Mouse (Mus musculus) layer of hippocampus, postnatal 14 days (tissue): ENCODE measurements around the gene Tnik. TPM values are rescaled to one million over a fixed set of nuclear protein-coding genes. Genes with fewer than 3 reads are reported as not detected.

ENCODE experiments used
- DNase-seq, 2 experiments: peaks; one replicate each; pipeline ENCODE4 v3.0.0; 2021 to 2022; ENCODE audit warnings: low spot score in 2 of 2, mixed read lengths in 1 of 2
- microRNA-seq, 2 experiments: library from miRNA; unstranded; fragments of <30 nt; microRNA quantifications; one replicate each; pipeline ENCODE4 v1.2.0; 2021
- total RNA-seq, 2 experiments: library from RNA; stranded (reverse); gene quantifications; 2 replicates each; pipeline ENCODE4 v1.2.3; 2021

Tnik gene
- total RNA-seq, 2 experiments from 2014 or later, result 194 to 236 TPM

DNA sequence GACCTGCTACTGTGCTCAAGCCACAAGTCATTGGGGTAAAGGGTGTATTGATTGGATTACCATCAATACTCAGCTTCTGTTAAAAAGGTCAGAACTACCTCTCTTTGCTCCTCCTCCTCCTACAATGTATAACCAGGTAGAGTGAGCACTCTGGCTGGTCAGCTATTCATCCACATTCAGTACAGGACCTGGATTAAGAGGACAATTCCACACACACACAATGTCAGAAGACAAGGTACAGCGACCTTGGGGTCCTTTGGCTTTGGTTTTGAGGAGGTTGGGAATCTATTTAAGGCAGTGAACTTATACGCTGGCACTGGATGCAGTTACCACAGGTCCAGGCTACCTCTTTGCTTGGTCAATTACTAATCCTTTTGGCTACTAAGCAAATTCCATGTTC is 434.8 kb downstream of the Tnik start, which contains the start of gene Slc2a2:
Gene Slc2a2, plus strand, starts transcription at position 107 of the 400 bp plus-strand sequence.
- DNase-seq, result no peak

DNA sequence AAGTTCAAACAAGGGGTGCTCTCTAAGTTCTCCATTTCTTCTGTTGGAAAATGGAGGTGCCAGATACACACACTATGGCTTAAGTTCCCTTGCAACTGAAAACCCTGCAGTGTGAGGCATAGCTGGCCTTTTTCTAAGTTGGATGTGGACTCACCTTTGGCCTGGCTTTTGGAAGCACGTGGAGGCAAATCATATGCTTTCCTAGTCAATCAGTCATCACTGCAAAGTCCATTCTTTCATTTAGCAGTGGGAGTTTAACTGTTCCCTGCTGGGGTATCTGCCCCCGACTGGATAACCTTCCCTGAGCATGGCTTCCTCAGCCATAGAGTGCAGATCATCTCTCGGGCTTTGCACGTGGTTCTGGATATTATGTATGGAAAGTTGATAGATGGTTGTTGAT is 436.6 kb downstream of the Tnik start:
- no peak for DNase-seq

DNA sequence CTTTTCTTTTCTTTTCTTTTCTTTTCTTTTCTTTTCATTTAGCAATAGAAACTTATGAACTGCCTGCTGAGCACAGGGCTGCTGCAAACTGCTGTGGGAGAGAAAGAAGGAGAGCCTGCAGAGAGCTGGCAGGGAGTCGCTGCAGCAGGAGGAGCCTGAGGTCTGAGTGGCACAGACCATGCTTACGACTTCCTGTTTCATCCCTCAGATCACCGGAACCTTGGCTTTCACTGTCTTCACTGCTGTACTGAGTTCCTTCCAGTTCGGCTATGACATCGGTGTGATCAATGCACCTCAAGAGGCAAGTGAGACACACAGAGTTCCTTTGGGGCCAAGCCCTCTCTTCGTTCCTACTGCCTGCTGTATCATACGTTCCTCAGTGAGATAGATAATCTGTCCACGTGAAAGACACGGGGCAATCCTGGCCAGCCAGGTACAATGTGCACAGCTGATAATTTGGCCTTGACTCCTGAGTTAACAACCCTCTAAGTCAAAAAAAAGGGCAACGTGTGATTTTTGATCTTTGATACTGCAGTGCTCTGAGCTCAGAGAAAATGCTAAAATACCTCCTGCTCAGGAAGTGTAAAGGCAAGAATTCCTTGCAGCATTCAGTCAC is 442.6 kb downstream of the Tnik start:
- DNase-seq, result no peak

DNA sequence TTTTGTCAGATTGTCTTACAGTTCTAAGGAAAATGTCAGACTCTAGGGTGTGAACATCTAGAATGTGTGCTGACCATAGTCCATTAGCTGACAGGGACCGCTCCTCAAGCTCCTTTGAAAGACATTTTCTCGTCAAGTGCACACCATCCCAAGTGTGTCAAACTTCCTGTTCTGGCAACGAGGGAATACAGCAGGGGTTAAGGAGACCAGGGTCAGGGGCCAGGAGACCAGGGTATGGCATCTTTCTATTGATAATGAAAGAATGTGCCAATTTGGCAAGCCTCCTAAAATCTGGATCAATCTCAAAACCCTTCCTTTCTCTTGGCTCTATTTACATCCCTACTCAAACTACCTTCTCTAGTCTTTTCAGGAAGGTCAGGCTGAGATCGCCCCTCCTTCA is 443.7 kb downstream of the Tnik start:
- DNase-seq, result no peak

DNA sequence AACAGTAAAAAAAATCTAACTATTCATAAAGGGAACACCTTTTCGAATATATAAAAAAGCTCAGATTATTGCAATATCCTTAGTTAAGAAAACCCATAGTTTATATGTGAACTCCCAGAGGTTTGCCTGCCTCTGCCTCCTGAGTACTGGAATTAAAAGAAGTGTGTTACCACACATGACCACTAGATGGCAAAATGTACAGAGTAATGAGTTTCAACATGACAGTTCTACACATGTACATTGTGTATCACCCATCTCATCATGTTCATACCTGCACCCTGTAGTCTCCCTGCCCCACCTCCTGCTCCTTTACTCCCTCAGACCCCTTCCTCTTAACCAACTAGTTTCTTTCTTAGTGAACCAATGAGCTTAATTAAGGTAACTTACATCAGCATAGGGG is 446.7 kb downstream of the Tnik start:
- DNase-seq, result no peak

DNA sequence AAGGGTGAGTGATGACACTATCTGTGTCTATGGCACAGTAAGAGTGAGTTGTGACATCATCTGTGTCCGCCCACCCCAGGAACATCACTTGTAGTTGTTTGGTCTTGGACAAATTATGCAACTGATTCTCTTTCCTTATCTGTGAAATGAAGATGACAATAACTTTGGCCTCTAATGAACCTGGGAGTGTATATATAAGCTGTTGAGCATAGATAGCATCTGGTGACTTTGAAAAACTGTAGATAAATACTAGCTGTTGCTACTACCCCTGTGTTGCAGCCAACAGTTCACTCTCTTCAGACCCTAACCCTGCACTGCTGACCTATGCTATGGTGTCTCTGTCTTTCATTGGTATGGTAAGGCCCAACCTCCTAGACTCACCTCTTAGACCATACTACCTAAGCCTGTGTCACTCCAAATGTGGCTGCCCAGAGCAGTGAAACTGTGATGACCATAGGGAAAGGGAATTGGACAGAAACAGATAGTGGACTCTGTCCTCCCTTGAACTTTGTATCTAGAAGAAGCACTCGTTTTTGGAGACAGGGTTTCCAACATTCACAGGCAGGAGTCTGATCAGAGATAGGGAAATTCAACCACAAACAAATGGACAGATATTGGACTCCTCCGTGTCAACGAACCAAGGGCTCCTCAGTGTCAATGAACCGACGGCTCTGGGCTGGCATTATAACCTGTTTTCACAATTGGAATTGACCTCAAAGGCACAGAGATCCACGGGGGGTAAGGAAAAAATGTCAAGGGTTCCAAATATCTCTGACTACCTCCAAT is 451.1 kb downstream of the Tnik start:
- DNase-seq, result no peak

DNA sequence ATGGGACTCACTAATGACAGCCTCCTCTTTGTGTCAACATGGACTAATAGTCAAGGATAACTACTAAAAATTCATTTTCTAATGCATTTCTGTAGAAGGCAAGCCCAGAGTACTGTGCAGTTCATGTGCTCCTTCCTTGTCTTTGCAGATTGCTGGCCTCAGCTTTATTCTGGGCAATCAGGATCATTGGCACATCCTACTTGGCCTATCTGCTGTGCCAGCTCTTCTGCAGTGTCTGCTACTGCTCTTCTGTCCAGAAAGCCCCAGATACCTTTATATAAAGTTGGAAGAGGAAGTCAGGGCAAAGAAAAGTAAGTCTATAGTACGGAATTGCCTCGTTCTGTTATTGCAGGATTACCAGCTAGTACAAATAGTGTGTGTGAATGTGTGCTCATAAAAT is 455.5 kb downstream of the Tnik start:
- no peak for DNase-seq

DNA sequence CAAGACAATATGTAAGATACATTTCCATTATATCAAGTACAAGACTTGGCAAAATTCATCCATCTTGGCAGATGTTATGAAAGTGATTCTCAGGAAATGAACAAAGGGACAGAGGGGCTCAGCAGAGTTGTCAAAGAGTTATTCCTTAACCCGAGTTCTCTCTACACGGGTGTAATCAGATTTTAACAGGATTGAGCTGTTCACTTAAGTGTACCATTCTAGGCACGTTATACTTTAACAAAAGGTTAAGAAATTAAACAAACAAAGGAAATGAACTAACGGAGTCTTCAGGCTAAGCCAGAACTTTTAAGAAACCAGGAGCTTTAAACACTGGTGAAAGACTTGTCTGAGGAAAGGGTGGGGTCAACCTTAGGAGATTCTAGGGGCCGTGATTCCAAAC is 458.2 kb downstream of the Tnik start:
- no peak for DNase-seq

DNA sequence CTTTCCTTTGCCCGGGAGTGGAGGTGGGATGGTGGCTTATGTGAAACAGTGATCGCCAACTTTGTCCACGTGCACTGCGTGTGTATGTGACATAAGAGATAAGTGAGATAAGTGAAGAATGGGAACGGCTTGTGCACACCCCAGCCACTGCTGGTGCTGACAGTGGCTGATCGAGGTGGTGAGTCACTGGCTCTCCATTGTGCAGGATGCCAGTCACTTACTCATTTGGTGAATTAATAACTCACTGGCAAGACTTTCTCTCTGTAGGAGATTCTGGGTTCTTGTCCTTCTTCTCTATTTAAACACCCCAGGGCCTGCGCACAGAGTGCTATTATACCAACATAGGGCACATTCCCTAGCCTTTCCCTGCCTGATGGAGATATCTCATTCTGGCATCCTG is 458.8 kb downstream of the Tnik start:
- no peak for DNase-seq

DNA sequence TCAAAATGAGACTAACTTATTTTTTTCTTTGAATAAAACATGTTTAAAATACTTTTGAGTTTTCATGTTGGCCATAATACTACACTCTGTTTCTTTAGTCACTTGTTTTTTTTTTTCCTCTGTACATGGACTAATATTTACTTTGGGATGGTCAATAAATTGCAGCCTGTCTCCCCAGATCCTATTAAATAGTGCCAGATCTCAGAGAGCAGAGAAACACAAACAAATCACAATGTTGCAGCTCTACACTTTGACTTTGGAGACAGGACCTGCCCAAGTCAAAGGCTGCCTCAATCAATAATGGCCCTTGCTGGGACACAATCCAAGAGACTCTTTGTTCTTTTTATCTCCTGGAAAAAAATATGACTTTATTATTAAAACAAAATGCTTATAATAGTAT is 459.5 kb downstream of the Tnik start:
- no peak for DNase-seq

DNA sequence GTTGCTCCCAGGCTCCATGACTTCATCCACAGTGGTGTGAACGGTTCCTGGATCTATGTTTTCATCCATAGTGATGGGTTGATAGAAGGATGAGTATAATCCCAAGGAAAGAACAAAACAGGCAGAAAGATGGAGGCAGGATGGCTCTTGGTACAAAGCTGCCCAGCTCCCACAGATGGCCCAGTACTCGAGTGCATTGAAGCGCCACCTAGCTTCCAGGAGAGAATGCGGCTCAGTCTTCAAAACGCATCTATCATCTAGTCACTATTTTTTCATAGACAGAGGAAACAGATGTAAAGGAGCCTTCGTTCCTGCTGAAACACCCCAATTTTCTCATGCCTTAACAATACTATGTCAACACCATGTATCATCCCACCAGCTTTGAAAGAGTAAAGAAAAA is 460.5 kb downstream of the Tnik start:
- no peak for DNase-seq

DNA sequence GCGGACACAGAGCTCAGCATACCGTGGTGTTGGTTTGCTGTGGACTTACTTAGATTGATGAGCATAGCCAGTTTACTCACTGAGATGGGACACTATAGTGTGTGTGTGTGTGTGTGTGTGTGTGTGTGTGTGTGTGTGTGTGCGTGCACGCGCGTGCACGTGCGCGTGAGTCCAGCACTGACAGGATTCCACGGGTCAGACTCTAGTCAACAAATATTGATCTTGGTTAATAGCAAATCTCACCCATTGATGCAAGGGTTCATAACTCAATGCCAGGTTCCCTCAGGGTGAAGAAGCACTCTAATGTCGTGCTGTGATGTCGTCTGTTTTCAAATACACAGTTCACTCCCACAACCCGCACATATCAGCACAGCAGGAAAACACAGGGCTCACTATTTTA is 462.2 kb downstream of the Tnik start:
- no peak for DNase-seq

Small RNA genes within 50 kb of the gene (microRNA-seq; reads per million reads assigned to microRNA genes)
- 0 to 0.85 reads per million in 2 experiments for gene Mir466q
